ENCODE assay signal across 17 mouse cellular contexts in genomic region chr17:9301101-9301501, GRCm38 (mm10).
A peak's percentile ranks its signal among the peaks of the same experiment; 100 is the strongest.
DNase-seq lines count a peak whose midpoint lies in the region; ATAC-seq lines count a peak whose summit lies in the region.
"Had no signal": no experiment of that assay in that cellular context is flagged by ENCODE, and none has a peak within 500 bp of the region (broad histone marks: within the 10 kb centered on the region; RNA-seq: fewer than 3 reads in every experiment).

No protein-coding gene starts in this region.

- no peak for ATAC-seq in forebrain, embryonic 15.5 days (replicated peaks)
- ATAC-seq: inflammation-experienced regulatory T-cells, adult 6 months had no signal

- no peak for DNase-seq in forebrain, embryonic 10.5 days (ENCODE audit: extremely low spot score, low spot score)
- peak; percentile 26 for DNase-seq in layer of hippocampus, adult 9-11 months
- no peak for DNase-seq in layer of hippocampus, postnatal 10 days (ENCODE audit: low spot score in 2 of 2)
- DNase-seq in brain, adult 2 months (ENCODE audit: low read depth, low spot score), result peak; percentile 79
- DNase-seq in left cerebral cortex, postnatal 36 days (ENCODE audit: low spot score in 2 of 2), result peak; percentile 38 to 55
- DNase-seq in urinary bladder, postnatal 10 days (ENCODE audit: low spot score), result no peak
- no peak for DNase-seq in yolk sac, embryonic 10.5 days (ENCODE audit: low spot score)
- DNase-seq: adrenal gland, postnatal 10 days; B cell, adult 2 months; cerebellum, postnatal 36 days; lung, adult 2 months; spleen, adult 18-20 months had no signal

- H3K4me2 ChIP-seq in forebrain, embryonic 15.5 days (replicated peaks), result no peak overlapping the region
- H3K4me2 ChIP-seq: embryonic facial prominence, embryonic 12.5 days; limb, embryonic 15.5 days had no signal

- no peaks in the 10 kb centered on the region for H3K27me3 ChIP-seq in forebrain, embryonic 15.5 days
- H3K27me3 ChIP-seq in forebrain, embryonic 10.5 days (ENCODE audit: poor library complexity, severe bottlenecking), result no peaks in the 10 kb centered on the region
- H3K27me3 ChIP-seq: embryonic facial prominence, embryonic 12.5 days; limb, embryonic 15.5 days had no signal

- intact Hi-C loops in left cerebral cortex, postnatal 36 days (cut with DNase I), result no loop called here

- no peak overlapping the region for H3K4me3 ChIP-seq in forebrain, embryonic 15.5 days
- no peak overlapping the region for H3K4me3 ChIP-seq in forebrain, embryonic 10.5 days
- H3K4me3 ChIP-seq: embryonic facial prominence, embryonic 12.5 days; limb, embryonic 15.5 days had no signal

- H3K4me1 ChIP-seq in forebrain, embryonic 15.5 days, result peaks cover 6% of the 10 kb centered on the region
- peaks cover 8% of the 10 kb centered on the region for H3K4me1 ChIP-seq in forebrain, embryonic 10.5 days
- H3K4me1 ChIP-seq: embryonic facial prominence, embryonic 12.5 days; limb, embryonic 15.5 days had no signal

- 26% methylated on average over 4 of the region's 4 CpGs for WGBS in forebrain, embryonic 15.5 days
- 54% methylated on average over 4 of the region's 4 CpGs for WGBS in forebrain, embryonic 10.5 days

- no peaks in the 10 kb centered on the region for H3K36me3 ChIP-seq in forebrain, embryonic 15.5 days
- no peaks in the 10 kb centered on the region for H3K36me3 ChIP-seq in forebrain, embryonic 10.5 days (replicated peaks)
- H3K36me3 ChIP-seq: embryonic facial prominence, embryonic 12.5 days; limb, embryonic 15.5 days had no signal

- 0 out of 2 replicates have a peak overlapping the region, but pooled peaks have one; percentile 59 for H3K27ac ChIP-seq in forebrain, embryonic 15.5 days (replicated peaks)
- H3K27ac ChIP-seq in forebrain, embryonic 10.5 days, result no peak overlapping the region
- H3K27ac ChIP-seq: embryonic facial prominence, embryonic 12.5 days; kidney, postnatal 0 days; limb, embryonic 15.5 days had no signal

- H3K9ac ChIP-seq in forebrain, embryonic 15.5 days (replicated peaks), result no peak overlapping the region
- H3K9ac ChIP-seq: embryonic facial prominence, embryonic 12.5 days; limb, embryonic 15.5 days had no signal

- no peaks in the 10 kb centered on the region for H3K9me3 ChIP-seq in forebrain, embryonic 15.5 days
- no peaks in the 10 kb centered on the region for H3K9me3 ChIP-seq in forebrain, embryonic 10.5 days
- H3K9me3 ChIP-seq: embryonic facial prominence, embryonic 12.5 days; limb, embryonic 15.5 days had no signal

Comparison
In these comparisons a context has a peak if more than half of its experiments do, and no peak if none do; other contexts are left out.
1. DNase-seq: peak in layer of hippocampus, adult 9-11 months (single experiment), brain, adult 2 months (single experiment) and left cerebral cortex, postnatal 36 days (2 of 2); none in forebrain, embryonic 10.5 days (single experiment), layer of hippocampus, postnatal 10 days (0 of 2), urinary bladder, postnatal 10 days (single experiment) and yolk sac, embryonic 10.5 days (single experiment).